Mouse (Mus musculus) monocyte, adult 5-6 weeks (primary cell): ENCODE data around the gene Bpgm. TPM values are rescaled to one million over a fixed set of nuclear protein-coding genes. Genes with fewer than 3 reads are reported as not detected.

Experiments used
- ATAC-seq: fragments of 153-309, 156-312 bp; replicated peaks from 2 replicates; pipeline ENCODE4 v1.8.0; 2017; ENCODE audit warnings: mild to moderate bottlenecking; ENCODE audit not compliant: low TSS enrichment, insufficient number of reproducible peaks, severe bottlenecking, poor library complexity, low FRiP score
- total RNA-seq: library from RNA; stranded (forward); fragments of 200-1000, 200-491, 200-594 nt; gene quantifications from 3 replicates; pipeline ENCODE4 v1.2.3, GENCODE M21; 2017

The Bpgm gene
- total RNA-seq, 1 experiment from 2014 or later: 201 TPM

GRCm38 (mm10) chr6:34481349-34481748 is 5.3 kb downstream of the Bpgm start:
- no peak for ATAC-seq

- ATAC-seq: no peak
Measured at GRCm38 (mm10) chr6:34482842-34483241, 6.8 kb downstream of the Bpgm start.

GRCm38 (mm10) chr6:34483390-34483789 is 7.4 kb downstream of the Bpgm start:
- ATAC-seq: no peak

GRCm38 (mm10) chr6:34483811-34484210 is 7.8 kb downstream of the Bpgm start:
- no peak for ATAC-seq

DNA sequence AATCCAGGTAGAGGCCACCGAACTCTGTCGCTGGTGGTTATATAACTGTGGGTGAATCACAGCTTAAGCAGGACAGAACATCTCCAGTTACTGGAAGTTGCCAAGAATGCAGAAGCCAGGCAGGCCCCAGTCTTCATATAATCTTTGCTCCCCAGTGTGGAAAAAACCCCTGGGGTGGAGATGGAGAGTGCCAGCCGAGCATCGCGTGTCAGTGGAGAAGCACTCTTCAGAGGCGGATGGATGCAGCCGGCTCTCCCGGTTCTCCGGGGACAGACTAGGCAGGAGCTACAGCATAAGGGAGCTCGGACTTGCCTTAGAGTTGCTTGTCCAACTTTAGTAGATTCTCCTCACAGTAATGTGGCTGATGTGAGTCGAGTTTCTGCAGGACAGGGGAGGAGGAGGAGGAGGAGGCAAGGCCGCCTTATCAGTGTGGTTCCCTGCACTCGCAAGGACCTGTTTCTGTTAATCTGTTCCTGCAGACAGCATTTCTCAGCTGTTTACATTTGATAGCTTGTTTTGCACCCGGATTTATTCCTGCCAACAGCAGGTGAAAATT is 10.1 kb downstream of the Bpgm start:
- ATAC-seq: no peak

DNA sequence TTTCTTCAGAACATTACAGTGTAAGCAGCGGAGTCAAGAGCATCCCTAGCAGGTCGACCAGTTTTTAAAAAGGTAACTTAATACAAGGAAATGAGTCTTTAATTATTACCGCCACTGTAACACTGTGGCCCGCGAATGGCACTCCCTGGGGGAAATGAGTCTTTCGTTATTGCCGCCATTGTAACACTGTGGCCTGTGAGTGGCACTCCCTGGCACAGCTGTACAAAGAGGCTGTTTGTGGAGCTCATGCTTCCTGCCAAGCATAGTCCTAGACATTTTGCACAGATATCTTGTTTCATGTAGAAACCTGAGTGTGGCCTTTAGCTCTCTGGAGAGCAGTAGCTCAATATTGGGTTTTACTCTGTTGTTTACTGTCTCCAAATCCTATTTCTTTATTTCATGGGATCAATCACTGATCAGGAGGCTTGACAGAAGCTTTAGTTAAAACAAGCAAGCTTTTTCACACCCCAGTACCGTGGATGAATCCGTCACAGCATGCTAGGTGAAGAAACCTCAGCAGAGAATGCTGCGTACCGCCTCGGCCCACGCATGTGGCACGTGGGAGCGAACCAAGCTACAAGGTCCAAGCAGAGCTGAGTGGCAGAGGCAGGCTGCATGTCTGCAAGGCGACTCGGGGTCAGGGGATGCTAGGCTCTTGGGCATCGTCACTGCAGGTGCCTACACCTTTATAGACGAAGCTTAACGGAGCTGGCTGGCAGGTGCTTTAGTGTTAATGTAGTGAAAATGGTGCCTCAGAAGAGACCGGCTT is 17.5 kb downstream of the Bpgm start:
- no peak for ATAC-seq

- ATAC-seq: no peak
Measured at GRCm38 (mm10) chr6:34495140-34495551, 19.1 kb downstream of the Bpgm start.

GRCm38 (mm10) chr6:34497991-34498625 is 22.1 kb downstream of the Bpgm start:
- ATAC-seq: no peak

- no peak for ATAC-seq
Measured at GRCm38 (mm10) chr6:34502291-34502690, 26.3 kb downstream of the Bpgm start.

DNA sequence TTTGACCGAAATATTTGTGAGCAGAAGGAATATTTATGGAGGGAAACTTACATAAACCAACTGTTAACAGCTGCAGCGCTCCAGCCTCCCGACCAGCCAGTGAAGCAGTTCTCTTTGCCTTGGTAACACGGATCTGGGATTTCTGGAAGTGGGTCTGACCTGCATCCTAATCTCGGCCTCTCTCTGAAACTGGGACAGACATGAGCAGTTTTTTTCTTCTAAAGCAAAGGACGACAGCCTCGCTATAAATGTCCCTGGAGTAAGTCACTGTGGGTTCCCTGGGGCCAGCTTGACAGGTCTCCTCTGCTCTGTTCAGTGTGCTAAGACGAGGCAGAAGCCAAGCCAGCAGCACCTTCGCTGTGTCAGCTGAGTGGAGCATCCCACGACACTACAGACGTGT is 29.9 kb downstream of the Bpgm start:
- ATAC-seq: no peak

GRCm38 (mm10) chr6:34507581-34507980 is 31.6 kb downstream of the Bpgm start:
- ATAC-seq: no peak

DNA sequence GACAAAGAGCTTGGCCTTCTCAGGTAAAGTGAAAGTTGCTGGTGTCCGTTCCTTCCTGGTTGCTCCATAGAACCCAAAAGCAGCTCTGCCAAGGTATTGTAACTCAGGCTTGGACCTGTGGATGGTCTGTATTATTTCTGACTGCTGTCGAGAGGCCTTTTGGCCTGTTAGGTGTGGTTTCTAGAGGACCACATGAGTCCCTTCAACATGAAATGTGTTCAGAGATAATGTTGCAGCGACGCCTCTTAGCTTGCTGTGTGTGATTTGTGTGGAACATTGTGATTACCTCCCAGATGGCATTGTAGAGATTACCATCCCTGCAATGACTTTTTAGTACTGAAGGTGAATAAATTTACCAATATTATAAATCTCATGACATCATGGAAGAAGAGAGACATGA is 32.0 kb downstream of the Bpgm start:
- ATAC-seq: no peak

DNA sequence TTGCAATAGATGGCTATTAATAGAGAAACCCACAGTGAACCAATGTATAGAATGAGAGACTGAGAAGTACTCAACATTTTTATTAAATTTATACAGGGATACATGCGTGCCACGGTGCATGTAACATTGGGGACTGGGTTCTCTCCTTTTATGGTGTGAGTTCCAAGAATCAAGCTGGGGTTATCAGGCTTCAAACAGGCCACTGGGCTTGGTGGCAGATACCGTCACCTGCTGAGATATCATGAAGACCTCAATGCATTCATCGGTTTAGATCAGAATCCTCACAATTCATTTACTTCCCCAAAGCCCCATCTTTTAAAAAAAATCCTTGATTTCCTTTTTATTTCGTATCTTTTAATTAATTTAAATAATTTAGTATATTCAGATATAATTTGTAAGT is 34.3 kb downstream of the Bpgm start:
- no peak for ATAC-seq

GRCm38 (mm10) chr6:34511410-34511809 is 35.4 kb downstream of the Bpgm start:
- ATAC-seq: no peak

GRCm38 (mm10) chr6:34512741-34513140 is 36.7 kb downstream of the Bpgm start:
- ATAC-seq: no peak

- no peak for ATAC-seq
Measured at GRCm38 (mm10) chr6:34514655-34515054, 38.6 kb downstream of the Bpgm start.

DNA sequence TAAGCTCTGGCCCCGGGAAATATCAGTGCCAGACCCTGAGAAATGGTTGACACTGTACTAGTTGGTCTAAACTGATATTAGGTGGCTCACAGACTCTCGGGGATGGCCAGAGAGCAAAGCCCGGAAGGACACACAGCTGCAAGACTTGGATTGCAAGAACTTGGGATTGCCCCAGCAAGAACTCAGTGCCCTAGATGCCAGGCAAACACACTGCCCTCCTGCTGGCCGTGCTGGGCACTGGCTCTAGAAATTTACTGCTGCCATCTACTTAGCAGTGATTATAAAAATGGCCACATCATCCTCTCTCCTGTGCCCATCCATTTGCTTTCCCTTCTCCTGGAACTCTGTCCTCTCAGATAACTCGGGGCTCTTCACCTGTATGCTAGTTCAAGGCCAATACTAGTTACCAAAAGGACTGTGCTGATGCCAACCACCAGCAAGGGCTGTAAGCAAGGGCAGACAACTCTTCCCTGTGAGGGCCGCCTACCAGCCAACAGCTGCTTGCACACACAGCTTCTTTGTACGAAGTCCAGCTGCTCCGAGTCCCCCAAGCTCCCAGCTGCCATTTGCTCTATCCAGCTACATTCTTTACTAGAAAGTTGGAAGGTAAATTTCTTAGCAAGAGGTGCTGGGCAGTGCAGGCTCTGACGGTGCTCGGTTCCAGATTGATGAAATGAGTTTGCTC is 39.2 kb downstream of the Bpgm start:
- no peak for ATAC-seq

GRCm38 (mm10) chr6:34515783-34516099 is 39.7 kb downstream of the Bpgm start:
- ATAC-seq: no peak

GRCm38 (mm10) chr6:34517750-34518149 is 41.7 kb downstream of the Bpgm start:
- ATAC-seq: no peak

- ATAC-seq: no peak
Measured at GRCm38 (mm10) chr6:34519087-34519486, 43.1 kb downstream of the Bpgm start.
